ENCODE assay signal across 28 mouse cellular contexts in the genomic region with DNA sequence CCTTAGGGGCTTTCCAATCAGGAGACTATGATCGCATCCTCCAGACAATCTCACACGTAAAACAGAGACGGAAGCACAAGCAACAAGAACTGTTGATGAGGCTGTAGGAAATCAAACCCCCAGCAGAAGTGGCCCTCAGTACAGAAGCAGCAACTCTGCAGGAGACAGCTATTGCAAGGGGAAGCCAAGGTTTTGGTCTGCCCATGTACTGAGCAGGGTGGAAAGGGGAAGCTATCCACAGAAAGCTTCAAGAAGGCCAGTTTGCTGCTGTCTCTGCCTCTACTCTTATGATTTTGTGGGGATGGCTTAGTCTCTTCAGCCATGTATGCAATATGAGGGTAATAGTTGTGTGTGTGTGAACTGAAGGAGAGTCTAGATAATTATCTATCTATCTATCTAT.
"Had no signal": no experiment of that assay in that cellular context is flagged by ENCODE, and none has a peak within 500 bp of the region (broad histone marks: within the 10 kb centered on the region; RNA-seq: fewer than 3 reads in every experiment).

No protein-coding gene starts in this region.

- H3K9me3 ChIP-seq: limb, embryonic 10.5 days; limb, embryonic 12.5 days; limb, embryonic 13.5 days; limb, embryonic 15.5 days; liver, embryonic 12.5 days; liver, embryonic 13.5 days; liver, embryonic 15.5 days; lung, embryonic 15.5 days; midbrain, embryonic 12.5 days; midbrain, embryonic 13.5 days; midbrain, embryonic 15.5 days; neural tube, embryonic 12.5 days had no signal

- H3K27me3 ChIP-seq: limb, embryonic 13.5 days; limb, embryonic 15.5 days; liver, embryonic 12.5 days; liver, embryonic 13.5 days; liver, embryonic 15.5 days; lung, embryonic 15.5 days; midbrain, embryonic 12.5 days; midbrain, embryonic 13.5 days; midbrain, embryonic 15.5 days; neural tube, embryonic 12.5 days had no signal

- ATAC-seq: liver, embryonic 12.5 days; liver, postnatal 0 days; lung, postnatal 0 days had no signal

- H3K4me1 ChIP-seq: limb, embryonic 10.5 days; limb, embryonic 12.5 days; limb, embryonic 15.5 days; liver, embryonic 12.5 days; liver, embryonic 13.5 days; liver, embryonic 15.5 days; lung, embryonic 15.5 days; megakaryocyte, embryonic 14.5 days; midbrain, embryonic 12.5 days; midbrain, embryonic 13.5 days; neural tube, embryonic 12.5 days had no signal

- DNase-seq: left cerebral cortex, postnatal 4 days; liver; liver, embryonic 13.5 days; liver, postnatal 0 days; lung, adult 18-20 months; lung, adult 2 months; lung, embryonic 14.5 days; lung, postnatal 14 days; lung, postnatal 36 days; lung, postnatal 4 days; midbrain, embryonic 14.5 days had no signal

- H3K27ac ChIP-seq: left cerebral cortex, adult 2 months; limb, embryonic 10.5 days; limb, embryonic 12.5 days; limb, embryonic 13.5 days; limb, embryonic 15.5 days; liver, embryonic 12.5 days; liver, embryonic 13.5 days; liver, embryonic 14.5 days; liver, embryonic 15.5 days; lung, embryonic 15.5 days; macrophage; midbrain, embryonic 12.5 days; midbrain, embryonic 13.5 days; midbrain, embryonic 15.5 days; neural tube, embryonic 12.5 days had no signal

- H3K36me3 ChIP-seq: limb, embryonic 10.5 days; limb, embryonic 12.5 days; limb, embryonic 13.5 days; limb, embryonic 15.5 days; liver, embryonic 12.5 days; liver, embryonic 13.5 days; liver, embryonic 15.5 days; lung, embryonic 15.5 days; midbrain, embryonic 12.5 days; midbrain, embryonic 13.5 days; midbrain, embryonic 15.5 days; neural tube, embryonic 12.5 days had no signal

- H3K4me3 ChIP-seq: left cerebral cortex, adult 2 months; limb, embryonic 10.5 days; limb, embryonic 12.5 days; limb, embryonic 13.5 days; limb, embryonic 15.5 days; liver, embryonic 12.5 days; liver, embryonic 13.5 days; liver, embryonic 15.5 days; megakaryocyte, embryonic 14.5 days; midbrain, embryonic 12.5 days; myocyte; neural tube, embryonic 12.5 days had no signal
